Mouse (Mus musculus) embryonic fibroblast, embryonic 13.5 days (primary cell): ENCODE measurements at regions not wholly inside any gene's neighbourhood (a gene's known extent, or its start where the extent isn't known, plus 50 kb on each side); places are given as distances from the start of the nearest gene placed in this dataset.

Source experiments
- H3K27ac ChIP-seq: 2 replicates; pipeline ENCODE4 v1.5.1; 2012; ENCODE audit warnings: low read length, control low read depth, inconsistent platforms; ENCODE audit not compliant: insufficient read depth
- H3K4me1 ChIP-seq: 2 replicates; pipeline ENCODE4 v1.6.1; 2011; ENCODE audit warnings: low read length; ENCODE audit not compliant: control insufficient read depth, insufficient read depth
- H3K4me3 ChIP-seq: 2 replicates; pipeline ENCODE4 v1.5.1; 2011; ENCODE audit warnings: mild to moderate bottlenecking, control low read depth, low read length; ENCODE audit not compliant: insufficient read depth
- CTCF ChIP-seq: IDR thresholded peaks from 2 replicates; pipeline ENCODE4 v1.5.1; 2011; ENCODE audit warnings: mild to moderate bottlenecking, control low read depth, low read length, moderate library complexity, borderline replicate concordance; ENCODE audit not compliant: insufficient read depth
- POLR2A ChIP-seq: IDR thresholded peaks from 2 replicates; pipeline ENCODE4 v1.6.1; 2011; ENCODE audit warnings: low read depth, mild to moderate bottlenecking, control low read depth, low read length, moderate library complexity

DNA sequence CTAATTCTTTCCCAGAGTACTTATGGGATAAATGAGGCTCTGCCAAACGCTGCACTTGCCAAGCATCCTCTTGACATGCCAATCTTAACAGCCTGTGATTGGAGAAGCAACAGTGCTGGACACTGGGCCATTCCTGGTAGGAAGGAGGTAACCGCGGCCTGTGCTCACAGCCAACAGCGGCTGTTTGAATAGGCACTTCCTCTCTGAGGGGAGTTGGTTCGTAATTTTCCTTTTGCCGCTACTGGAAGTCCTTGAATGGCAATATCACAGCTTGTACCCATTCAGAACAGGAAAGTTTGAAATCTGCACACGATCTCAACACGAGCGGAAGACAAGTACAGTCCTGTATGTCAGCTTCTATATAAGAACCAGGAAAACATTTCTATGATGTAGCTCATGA, 289.3 kb upstream of the Adamts9 start:
- H3K27ac ChIP-seq: no peak overlapping the region
- no peak overlapping the region for H3K4me3 ChIP-seq
- TF ChIP-seq POLR2A (no peak), CTCF (no peak)
- peaks cover 6% of the 10 kb centered on the region; the same call in 1 of the 2 replicates for H3K4me1 ChIP-seq

DNA sequence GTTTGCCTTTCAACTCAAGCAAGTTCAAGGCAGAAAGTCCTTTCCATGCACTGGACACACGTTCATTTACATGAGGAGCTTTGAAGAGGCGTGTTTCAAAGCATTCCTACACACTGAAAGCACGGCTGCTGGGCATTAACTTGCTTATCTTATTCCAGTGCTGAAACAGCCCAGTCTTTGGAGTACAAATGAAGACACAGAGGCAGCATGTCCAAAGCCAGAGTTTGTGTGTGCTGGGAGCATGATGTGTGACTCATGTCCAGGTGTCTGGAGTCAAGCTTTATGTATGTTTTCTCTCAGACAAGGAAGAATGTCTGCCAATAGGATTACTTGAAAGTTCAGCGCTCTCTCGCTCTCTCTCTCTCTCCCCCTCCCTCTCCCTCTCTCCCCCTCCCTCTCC, 287.2 kb upstream of the Adamts9 start:
- no peak overlapping the region for H3K4me3 ChIP-seq
- TF ChIP-seq CTCF (no peak), POLR2A (no peak)
- H3K4me1 ChIP-seq: 0 out of 2 replicates have a peak, but pooled peaks cover 6% of the 10 kb centered on the region
- H3K27ac ChIP-seq: no peak overlapping the region

DNA sequence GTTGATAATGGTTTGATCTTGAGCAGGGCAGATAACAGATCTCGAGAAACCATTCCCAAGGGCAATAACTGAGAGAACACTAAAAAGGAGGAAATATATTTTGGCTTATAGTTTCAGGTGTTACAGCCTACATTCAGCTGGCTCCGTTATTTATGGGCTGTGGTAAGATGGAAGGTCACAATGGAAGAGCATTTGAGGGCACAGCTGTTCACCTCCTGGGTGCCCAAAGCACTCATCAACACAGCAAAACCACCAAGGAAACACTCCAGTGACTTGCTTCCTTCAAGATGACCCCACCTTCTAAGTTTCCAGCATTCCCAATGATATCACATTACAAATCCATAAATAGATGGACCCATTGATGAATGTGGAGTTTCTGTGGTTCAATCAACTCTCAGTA, 286.0 kb upstream of the Adamts9 start:
- H3K4me3 ChIP-seq: no peak overlapping the region
- no peaks in the 10 kb centered on the region for H3K4me1 ChIP-seq
- TF ChIP-seq POLR2A: no peak
- TF ChIP-seq CTCF: no peak
- no peak overlapping the region for H3K27ac ChIP-seq

DNA sequence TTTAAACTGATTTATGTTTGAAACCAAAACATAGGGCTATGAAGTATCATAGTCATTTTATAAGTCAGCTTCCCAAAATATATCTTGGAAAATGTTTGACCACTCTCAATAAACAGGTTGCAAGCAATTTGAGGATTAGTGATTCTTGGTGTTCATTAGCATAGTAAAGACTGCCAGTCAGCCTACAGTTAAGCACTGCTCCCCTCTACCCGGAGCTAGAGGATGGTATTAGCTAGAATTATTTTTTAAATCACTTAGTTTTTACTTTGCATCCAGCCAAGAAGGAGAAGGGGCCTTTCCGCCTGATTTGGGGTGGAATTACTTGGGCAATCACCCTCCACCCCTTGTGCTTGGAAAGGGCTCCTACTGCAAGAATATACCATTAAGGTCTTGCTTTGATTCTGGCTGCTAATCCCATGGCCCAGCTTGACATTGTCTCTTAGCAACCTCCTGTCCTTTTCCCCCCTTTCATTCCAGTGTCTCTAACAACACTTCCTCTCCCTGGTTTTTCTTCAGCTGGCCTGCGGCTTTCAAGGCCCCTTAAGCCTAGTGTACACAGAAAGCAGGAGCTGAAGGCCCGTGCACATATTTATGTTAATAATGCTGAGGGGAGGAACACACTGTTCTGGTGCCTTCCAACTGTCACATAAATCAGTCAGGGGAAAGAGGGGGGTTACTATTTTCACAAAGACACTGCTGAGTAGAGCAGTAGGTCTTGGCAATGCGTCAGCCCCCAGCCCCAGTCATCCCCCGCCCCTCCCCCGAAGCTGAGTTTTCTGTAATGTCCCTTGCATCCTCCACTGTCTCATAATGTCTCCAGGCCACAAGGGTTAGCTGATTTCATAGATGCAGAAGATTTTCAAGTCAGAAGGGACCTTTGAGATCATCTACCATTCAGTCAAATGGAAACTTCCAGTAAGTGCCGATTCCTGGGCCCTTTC, 280.6 kb upstream of the Adamts9 start:
- Histone ChIP-seq H3K27ac (no peak overlapping the region), H3K4me1 (no peaks in the 10 kb centered on the region), H3K4me3 (no peak overlapping the region)
- TF ChIP-seq POLR2A (no peak), CTCF (no peak)

DNA sequence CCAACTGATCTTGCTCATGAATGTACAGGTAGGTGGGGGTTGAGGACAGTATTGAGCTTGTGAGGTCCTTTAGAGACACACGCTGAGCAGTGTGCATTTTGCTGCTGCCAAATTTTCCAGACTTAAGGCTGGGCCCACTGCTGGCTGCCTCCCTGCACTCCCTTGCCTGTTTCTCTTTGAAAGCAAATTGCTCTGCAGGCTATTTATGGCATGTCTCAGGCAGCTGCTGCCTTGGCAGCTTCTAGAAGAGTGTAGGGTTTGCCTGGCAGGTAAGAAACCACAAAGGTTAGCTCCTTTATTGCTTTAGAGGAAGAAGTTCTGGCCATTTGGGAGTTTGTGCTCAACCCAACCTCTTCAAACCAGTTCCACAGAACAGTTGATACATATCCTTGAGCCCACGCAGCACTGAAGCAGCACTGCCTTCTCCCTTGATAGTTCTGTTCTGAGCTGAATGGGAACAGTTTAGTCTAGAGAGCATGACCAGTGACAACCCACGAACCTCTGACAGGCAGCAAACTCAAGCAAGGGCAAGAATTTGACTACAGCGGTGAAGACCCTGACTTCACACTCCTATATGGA, 274.8 kb upstream of the Adamts9 start:
- Histone ChIP-seq H3K4me1 (no peaks in the 10 kb centered on the region), H3K27ac (no peak overlapping the region), H3K4me3 (no peak overlapping the region)
- TF ChIP-seq POLR2A (no peak), CTCF (no peak)

DNA sequence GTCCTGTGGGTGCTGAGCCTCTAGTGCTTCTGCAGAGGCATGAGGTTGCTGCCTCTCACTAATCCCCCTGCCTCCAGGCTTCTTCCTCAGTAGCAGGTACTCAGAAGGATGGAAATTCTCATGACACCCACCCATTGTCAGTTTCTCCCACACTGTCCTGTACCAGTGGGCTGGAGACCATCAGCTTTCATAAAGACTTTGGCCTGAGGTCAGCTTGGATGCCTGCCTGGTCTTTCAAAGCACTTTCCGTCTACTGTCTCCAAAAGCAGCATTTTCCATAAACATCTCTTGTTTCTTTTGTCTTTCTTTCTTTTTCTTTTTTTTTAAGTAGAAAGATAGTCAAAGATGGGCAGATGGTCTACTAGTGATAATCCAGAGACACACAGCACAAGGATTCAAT, 257.6 kb upstream of the Adamts9 start:
- TF ChIP-seq POLR2A (no peak), CTCF (no peak)
- Histone ChIP-seq H3K27ac (no peak overlapping the region), H3K4me1 (no peaks in the 10 kb centered on the region), H3K4me3 (no peak overlapping the region)

DNA sequence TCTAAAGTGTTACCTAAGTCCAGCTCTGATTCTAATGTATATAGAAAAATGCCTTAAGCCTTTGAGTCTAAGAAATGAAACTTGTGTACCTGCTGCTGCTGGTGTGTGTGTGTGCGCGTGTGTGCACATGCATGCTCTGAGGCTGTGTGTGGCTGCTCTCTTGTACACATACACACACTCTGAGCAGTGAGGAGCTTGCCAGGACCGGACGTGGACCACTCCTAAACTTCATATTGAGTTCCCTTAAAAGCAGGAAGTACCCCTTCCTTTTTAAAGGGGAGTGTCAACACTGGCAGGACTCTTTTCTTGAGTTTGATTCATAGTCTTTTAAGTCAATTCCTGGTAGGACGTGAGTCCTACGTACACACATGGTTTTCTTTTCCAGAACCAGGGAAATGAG, 251.4 kb upstream of the Adamts9 start:
- H3K4me3 ChIP-seq: no peak overlapping the region
- no peak overlapping the region for H3K27ac ChIP-seq
- TF ChIP-seq POLR2A (no peak), CTCF (no peak)
- H3K4me1 ChIP-seq: no peaks in the 10 kb centered on the region

DNA sequence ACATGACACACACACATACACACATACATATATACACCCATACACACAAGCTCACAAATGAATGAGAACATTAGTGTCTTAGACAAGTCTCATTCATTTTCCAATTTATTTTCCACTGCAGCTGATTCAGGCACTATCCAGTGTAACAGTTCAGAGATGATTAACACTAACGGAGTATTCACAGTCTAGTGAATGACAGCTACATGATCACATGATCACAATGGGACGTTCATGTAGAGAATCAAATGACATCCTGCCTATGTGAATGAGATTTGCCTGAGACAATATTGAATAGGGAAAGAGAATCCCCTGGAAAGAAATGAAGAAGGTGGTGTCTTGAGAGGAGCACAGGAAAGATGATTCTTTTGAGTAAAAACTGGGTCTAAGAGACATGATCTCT, 249.7 kb upstream of the Adamts9 start:
- Histone ChIP-seq H3K27ac (no peak overlapping the region), H3K4me1 (no peaks in the 10 kb centered on the region), H3K4me3 (no peak overlapping the region)
- TF ChIP-seq POLR2A: no peak
- TF ChIP-seq CTCF: no peak

DNA sequence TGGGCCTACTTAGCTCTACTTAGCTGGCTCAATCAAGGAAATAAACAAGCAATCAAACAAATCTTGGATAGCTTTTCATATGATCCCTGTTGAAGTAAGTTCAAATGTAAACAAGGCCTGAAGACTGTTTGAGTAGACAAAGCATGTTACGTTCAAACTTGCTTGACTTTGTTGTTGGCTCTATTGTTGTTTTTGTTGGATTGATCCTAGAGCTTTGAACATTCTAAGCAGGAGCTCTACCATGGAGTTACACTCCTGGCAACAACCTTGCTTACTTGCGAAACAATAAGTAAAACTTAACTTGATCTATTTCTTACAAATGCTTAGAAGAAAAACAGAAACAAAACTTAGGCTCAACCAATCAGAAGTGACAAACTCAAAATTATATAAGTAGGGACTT, 247.7 kb upstream of the Adamts9 start:
- H3K4me3 ChIP-seq: no peak overlapping the region
- no peak for TF ChIP-seq POLR2A
- no peak for TF ChIP-seq CTCF
- no peak overlapping the region for H3K27ac ChIP-seq
- H3K4me1 ChIP-seq: no peaks in the 10 kb centered on the region

DNA sequence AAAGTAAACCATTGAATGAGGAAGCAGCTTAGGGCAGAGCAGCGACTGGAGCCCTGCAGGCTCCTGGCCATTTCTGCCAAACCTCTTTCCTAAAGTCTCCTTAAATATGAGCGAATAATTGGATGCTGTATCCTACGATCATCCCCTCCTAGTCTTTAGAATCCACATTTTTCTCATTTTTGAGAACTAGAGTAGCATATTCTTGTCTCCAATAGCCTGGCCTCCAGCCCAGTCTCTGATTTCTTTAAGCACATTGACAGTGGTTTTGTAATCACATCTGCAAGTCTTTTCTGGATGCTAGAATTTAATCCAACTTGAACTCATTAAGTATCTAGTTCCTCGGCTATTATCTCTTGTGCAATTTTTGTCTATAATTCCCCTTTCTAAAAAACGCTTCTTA, 225.2 kb upstream of the Adamts9 start:
- TF ChIP-seq CTCF: no peak
- Histone ChIP-seq H3K27ac (peak overlapping the region; percentile 76; the same call in 1 of the 2 replicates), H3K4me3 (no peak overlapping the region)

More for the DNA sequence above, 225.2 kb upstream of the Adamts9 start:
- H3K4me1 ChIP-seq: peaks cover 3% of the 10 kb centered on the region
